Mouse (Mus musculus) heart, adult 2 months (tissue): ENCODE measurements around the gene Dusp8. TPM values are rescaled to one million over a fixed set of nuclear protein-coding genes. Genes with fewer than 3 reads are reported as not detected.

ENCODE experiments used
- DNase-seq, 2 experiments: peaks; one replicate each; pipeline ENCODE4 v3.0.0; 2021
- H3K27ac ChIP-seq: fragments of 200-600 bp; 2 replicates; pipeline ENCODE4 v1.8.1; 2022
- H3K27me3 ChIP-seq: fragments of 200-500 bp; 2 replicates; pipeline ENCODE4 v1.6.1; 2012; ENCODE audit warnings: mild to moderate bottlenecking, low read length, inconsistent platforms, mixed read lengths; ENCODE audit not compliant: control insufficient read depth, insufficient read depth
- H3K36me3 ChIP-seq: fragments of 200-500 bp; 2 replicates; pipeline ENCODE4 v1.6.1; 2012; ENCODE audit warnings: low read length, inconsistent platforms; ENCODE audit not compliant: control insufficient read depth, insufficient read depth
- H3K4me1 ChIP-seq: fragments of 200-500 bp; 2 replicates; pipeline ENCODE4 v1.6.1; 2011; ENCODE audit warnings: low read length; ENCODE audit not compliant: control insufficient read depth, insufficient read depth
- H3K4me3 ChIP-seq: fragments of 200-600 bp; 2 replicates; pipeline ENCODE4 v1.8.1; 2022
- H3K79me2 ChIP-seq: fragments of 200-500 bp; replicated peaks from 2 replicates; pipeline ENCODE4 v1.6.1; 2012; ENCODE audit warnings: mild to moderate bottlenecking, inconsistent platforms, low read length, moderate library complexity, mixed read lengths; ENCODE audit not compliant: control insufficient read depth, insufficient read depth
- H3K9ac ChIP-seq: fragments of 200-500 bp; 2 replicates; pipeline ENCODE4 v1.6.1; 2012; ENCODE audit warnings: low read depth, mild to moderate bottlenecking, control low read depth, inconsistent platforms, low read length, mixed read lengths
- CTCF ChIP-seq: fragments of 200-600 bp; IDR thresholded peaks from 2 replicates; pipeline ENCODE4 v1.8.1; 2022; ENCODE audit warnings: antibody characterized with exemption, mild to moderate bottlenecking, moderate library complexity
- EP300 ChIP-seq: fragments of 200-500 bp; IDR thresholded peaks from 2 replicates; pipeline ENCODE4 v1.6.1; 2011; ENCODE audit warnings: low read depth, low read length, control low read depth; ENCODE audit not compliant: insufficient read depth
- POLR2A ChIP-seq: fragments of 200-500 bp; IDR thresholded peaks from 2 replicates; pipeline ENCODE4 v1.6.1; 2011; ENCODE audit warnings: mild to moderate bottlenecking, low read depth, low read length, control low read depth; ENCODE audit not compliant: insufficient read depth
- WGBS: fragments of 180-500 bp; shearing (Covaris S2); methylation state at CpG from one replicate; pipeline ENCODE4 v1.1.7; 2018; 5-methylcytosine and 5-hydroxymethylcytosine counted together
- intact Hi-C: fragments of 180-260 bp; cut with DNase I; formaldehyde crosslinking; loops from one replicate; pipeline ENCODE4 v1.15.1; 2025
- polyA plus RNA-seq: library from polyadenylated mRNA; depleted of rRNA; stranded (reverse); fragments of >200 nt; gene quantifications from 2 replicates; pipeline ENCODE4 v1.2.3, GENCODE M21; 2012
- total RNA-seq, 2 experiments: library from RNA; stranded (reverse); gene quantifications; 2 replicates each; pipeline ENCODE4 v1.2.3; 2021

The Dusp8 gene
- total and polyA plus RNA-seq, 3 experiments, result 31.4 to 43.2 (median 37.4) TPM

GRCm38 (mm10) chr7:142084395-142084794, 11.2 kb downstream of the Dusp8 start:
- WGBS, result 38% methylated on average over 5 of the region's 5 CpGs
- H3K36me3 ChIP-seq, result peaks cover 13% of the 10 kb centered on the region
- H3K79me2 ChIP-seq, result no peaks in the 10 kb centered on the region
- intact Hi-C loops, result loop anchor here (10.0 kb wide), 1 partner anchor 60 kb away; the partner anchor contains the start of gene Gm45337
- H3K9ac ChIP-seq, result peak overlapping the region; percentile 22; the same call in 1 of the 2 replicates
- peak overlapping the region; percentile 88 for H3K27ac ChIP-seq
- no peak overlapping the region for H3K4me3 ChIP-seq
- peaks cover 12% of the 10 kb centered on the region for H3K4me1 ChIP-seq
- DNase-seq, result no peak
- TF ChIP-seq CTCF (peak; percentile 40), EP300 (no peak), POLR2A (no peak)
- no peaks in the 10 kb centered on the region for H3K27me3 ChIP-seq

DNA sequence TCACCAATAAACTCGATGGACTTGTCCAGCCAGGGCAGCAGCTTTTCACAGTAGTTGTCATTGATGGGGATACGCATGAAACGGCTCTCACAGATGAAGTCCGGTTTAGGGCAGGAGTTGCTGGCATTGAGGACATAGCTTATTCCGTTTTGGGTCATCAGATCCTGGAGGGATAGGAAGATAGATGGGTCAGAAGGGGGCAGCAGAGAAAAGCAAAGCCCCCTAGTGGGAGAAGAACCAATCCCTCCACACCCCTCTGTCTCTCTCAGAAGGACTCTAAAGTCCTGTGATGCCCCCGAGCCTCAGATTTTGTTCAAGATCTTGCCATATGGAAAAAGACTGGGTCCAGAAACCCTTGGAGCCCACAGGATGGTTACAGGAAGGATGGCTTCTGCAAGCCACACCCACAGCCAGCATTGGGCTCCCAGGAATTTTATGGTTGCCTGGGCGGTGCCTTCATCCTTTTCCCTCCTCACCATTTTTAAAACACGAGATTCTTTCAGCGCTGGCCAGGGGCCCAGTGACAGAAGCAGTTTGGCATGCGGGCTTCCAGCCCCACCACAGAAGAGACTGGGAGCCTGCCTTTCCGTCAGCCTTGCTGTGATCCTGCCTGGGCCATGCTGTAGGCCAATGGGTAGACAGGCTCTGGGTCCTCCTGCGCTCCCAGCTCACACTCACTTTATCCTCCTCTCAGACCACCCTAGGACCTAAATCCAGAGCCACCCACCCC, 11.9 kb downstream of the Dusp8 start:
- WGBS, result 32% methylated on average over 12 of the region's 12 CpGs
- peak; percentile 77 to 83 for DNase-seq
- TF ChIP-seq POLR2A (no peak), CTCF (peak; percentile 23)
- Histone ChIP-seq H3K79me2 (no peaks in the 10 kb centered on the region), H3K4me1 (peaks cover 12% of the 10 kb centered on the region), H3K4me3 (no peak overlapping the region), H3K27ac (peak overlapping the region; percentile 88), H3K27me3 (no peaks in the 10 kb centered on the region), H3K9ac (peak overlapping the region; percentile 22; the same call in 1 of the 2 replicates), H3K36me3 (peaks cover 13% of the 10 kb centered on the region)
- intact Hi-C loops, result loop anchor here (10.0 kb wide), 1 partner anchor 61 kb away; the partner anchor contains the start of gene Gm45337

DNA sequence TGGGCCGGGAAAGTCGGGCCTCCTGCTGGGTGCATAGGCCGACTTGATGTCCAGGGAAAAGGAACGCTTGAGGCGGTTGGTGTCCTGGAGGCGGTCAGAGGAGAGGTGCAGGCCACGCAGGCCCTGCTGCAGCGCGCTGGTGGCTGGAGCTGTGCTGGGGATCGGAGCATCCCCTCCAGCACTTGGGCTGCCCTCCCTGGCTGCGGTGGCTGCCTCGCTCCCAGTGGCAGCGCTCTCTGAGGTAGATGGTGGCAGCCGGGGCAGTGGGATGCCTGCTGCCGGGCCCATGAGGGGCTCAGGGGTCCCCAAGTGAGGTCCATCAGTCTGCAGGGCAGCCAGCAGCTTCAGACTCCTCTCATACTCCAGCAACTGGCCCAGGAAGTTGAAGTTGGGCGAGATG, 13.0 kb downstream of the Dusp8 start:
- intact Hi-C loops, result loop anchor here (10.0 kb wide), 1 partner anchor 62 kb away; the partner anchor contains the start of gene Gm45337
- peaks cover 15% of the 10 kb centered on the region for H3K36me3 ChIP-seq
- no peaks in the 10 kb centered on the region for H3K79me2 ChIP-seq
- TF ChIP-seq CTCF, result no peak
- TF ChIP-seq EP300, result no peak
- no peak for TF ChIP-seq POLR2A
- DNase-seq, result peak in 1 of 2 experiments; percentile 18
- H3K27me3 ChIP-seq, result no peaks in the 10 kb centered on the region
- H3K27ac ChIP-seq, result no peak overlapping the region
- H3K4me3 ChIP-seq, result no peak overlapping the region
- H3K4me1 ChIP-seq, result peaks cover 12% of the 10 kb centered on the region
- 92% methylated on average over 16 of the region's 16 CpGs for WGBS
- no peak overlapping the region for H3K9ac ChIP-seq

DNA sequence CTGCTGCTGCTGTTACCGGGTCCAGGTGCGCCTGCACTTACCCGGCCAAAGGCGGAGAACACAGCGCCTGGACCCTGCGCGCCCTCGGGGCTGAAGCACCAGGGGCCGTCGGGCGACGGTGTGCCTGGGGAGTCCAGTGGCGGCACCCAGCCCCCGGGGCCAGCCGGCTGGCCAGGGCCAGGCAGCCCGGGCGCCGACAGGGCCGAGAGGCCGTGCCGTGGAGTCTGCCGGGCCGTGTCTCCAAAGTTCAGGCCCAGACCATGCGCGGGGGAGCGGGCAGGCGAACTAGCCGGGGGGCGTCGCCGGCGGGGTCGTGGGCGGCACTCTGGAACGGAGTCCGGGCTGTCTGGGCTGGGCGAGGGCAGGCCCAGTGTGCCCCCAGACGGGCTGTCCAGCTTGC, 13.5 kb downstream of the Dusp8 start:
- DNase-seq, result peak in 1 of 2 experiments; percentile 18
- Histone ChIP-seq H3K36me3 (peaks cover 18% of the 10 kb centered on the region), H3K4me1 (peaks cover 12% of the 10 kb centered on the region), H3K9ac (no peak overlapping the region), H3K27ac (no peak overlapping the region), H3K4me3 (no peak overlapping the region), H3K27me3 (no peaks in the 10 kb centered on the region), H3K79me2 (0 out of 2 replicates have a peak, but pooled peaks cover 1% of the 10 kb centered on the region)
- intact Hi-C loops, result loop anchor here (10.0 kb wide), 1 partner anchor 63 kb away; the partner anchor contains the start of gene Gm45337
- 71% methylated on average over 38 of the region's 38 CpGs for whole genome bisulfite sequencing
- TF ChIP-seq POLR2A (no peak), CTCF (no peak), EP300 (no peak)

DNA sequence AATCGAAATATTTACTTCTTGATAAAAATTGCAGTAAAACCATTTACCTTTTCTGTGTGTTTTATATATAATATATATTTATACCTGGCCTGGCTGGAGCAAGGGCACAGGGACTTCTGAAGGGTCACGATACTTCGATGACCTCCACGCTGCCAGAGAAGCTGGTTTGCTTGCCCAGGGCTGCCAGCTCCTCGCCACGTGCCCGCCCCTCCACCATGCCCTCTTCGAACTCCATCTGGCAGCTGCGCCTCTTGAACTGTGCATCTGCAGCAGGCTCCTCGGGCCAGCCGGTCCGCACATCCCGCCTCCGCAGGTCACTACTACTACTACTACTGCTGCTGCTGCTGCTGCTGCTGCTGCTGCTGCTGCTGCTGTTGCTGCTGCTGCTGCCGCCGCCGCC, 13.9 kb downstream of the Dusp8 start:
- intact Hi-C loops, result loop anchor here (10.0 kb wide), 1 partner anchor 63 kb away; the partner anchor contains the start of gene Gm45337
- peak; percentile 33 to 48 for DNase-seq
- H3K9ac ChIP-seq, result no peak overlapping the region
- H3K79me2 ChIP-seq, result 0 out of 2 replicates have a peak, but pooled peaks cover 1% of the 10 kb centered on the region
- peaks cover 19% of the 10 kb centered on the region for H3K36me3 ChIP-seq
- H3K4me3 ChIP-seq, result no peak overlapping the region
- 81% methylated on average over 17 of the region's 17 CpGs for WGBS
- H3K27me3 ChIP-seq, result no peaks in the 10 kb centered on the region
- H3K4me1 ChIP-seq, result peaks cover 16% of the 10 kb centered on the region
- no peak overlapping the region for H3K27ac ChIP-seq
- TF ChIP-seq POLR2A, result no peak
- TF ChIP-seq EP300, result no peak
- TF ChIP-seq CTCF, result no peak

- peaks cover 20% of the 10 kb centered on the region for H3K36me3 ChIP-seq
- H3K27ac ChIP-seq, result no peak overlapping the region
- TF ChIP-seq CTCF, result no peak
- DNase-seq, result peak in 1 of 2 experiments; percentile 20
- H3K4me1 ChIP-seq, result peaks cover 16% of the 10 kb centered on the region
- H3K27me3 ChIP-seq, result no peaks in the 10 kb centered on the region
- intact Hi-C loops, result loop anchor here (10.0 kb wide), 1 partner anchor 64 kb away; the partner anchor contains the start of gene Gm45337
- 46% methylated on average over 2 of the region's 2 CpGs for WGBS
- 0 out of 2 replicates have a peak, but pooled peaks cover 1% of the 10 kb centered on the region for H3K79me2 ChIP-seq
- no peak overlapping the region for H3K9ac ChIP-seq
- H3K4me3 ChIP-seq, result no peak overlapping the region
Observed at GRCm38 (mm10) chr7:142080876-142081275, 14.8 kb downstream of the Dusp8 start.
